Mouse (Mus musculus): ENCODE measurements around the gene Cyp3a44.
"Not testable (repeated sequence)": the region's sequence is repeated elsewhere in the genome, so short reads cannot be mapped to it uniquely, and the experiment has no call there.

The Cyp3a44 gene

GRCm38 (mm10) chr5:145805796-145806195, at the start of gene Cyp3a44:
Cyp3a44 (minus strand) TSS chr5:145805874.
- not testable (repeated sequence) for DNase-seq (ENCODE audit: low spot score in 2 of 2)

- DNase-seq (ENCODE audit: low spot score in 2 of 2) = not testable (repeated sequence)
Observed at GRCm38 (mm10) chr5:145800229-145800628, 5.4 kb downstream of the Cyp3a44 start.

- DNase-seq (ENCODE audit: low spot score in 2 of 2) = not testable (repeated sequence)
Observed at GRCm38 (mm10) chr5:145793232-145793631, 12.4 kb downstream of the Cyp3a44 start.

GRCm38 (mm10) chr5:145737512-145737911, 68.2 kb downstream of the Cyp3a44 start:
- DNase-seq (ENCODE audit: low spot score in 2 of 2) = not testable (repeated sequence)
